Mouse (Mus musculus) bone marrow macrophage, adult 2 months (primary cell): Measurements from ENCODE around the gene S100a14. TPM values are rescaled to one million over a fixed set of nuclear protein-coding genes. Genes with fewer than 3 reads are reported as not detected.
A peak's percentile ranks its signal among the peaks of the same experiment; 100 is the strongest.

Experiments used
- H3K27ac ChIP-seq: 2 replicates; pipeline ENCODE4 v1.5.1; 2012; ENCODE audit warnings: low read depth, low read length; ENCODE audit not compliant: insufficient read depth
- H3K4me1 ChIP-seq: 2 replicates; pipeline ENCODE4 v1.6.1; 2012; ENCODE audit warnings: low read length; ENCODE audit not compliant: control insufficient read depth, insufficient read depth
- H3K4me3 ChIP-seq: 2 replicates; pipeline ENCODE4 v1.5.1; 2012; ENCODE audit warnings: mild to moderate bottlenecking, low read length, moderate library complexity; ENCODE audit not compliant: insufficient read depth
- CTCF ChIP-seq: IDR thresholded peaks from 2 replicates; pipeline ENCODE4 v1.5.1; 2012; ENCODE audit warnings: low read depth, mild to moderate bottlenecking, low read length, moderate library complexity
- POLR2A ChIP-seq: IDR thresholded peaks from 2 replicates; pipeline ENCODE4 v1.6.1; 2012; ENCODE audit warnings: mild to moderate bottlenecking, low read depth, low read length, borderline replicate concordance
- polyA plus RNA-seq: library from polyadenylated mRNA; stranded (reverse); fragments of >200 nt; gene quantifications from 2 replicates; pipeline ENCODE4 v1.2.4, GENCODE M21; 2012; ENCODE audit not compliant: missing spikeins, insufficient read depth, insufficient read length

Gene S100a14
- polyA plus RNA-seq, 1 experiment = 0.40 TPM

GRCm38 (mm10) chr3:90515242-90515641 lies 11.4 kb upstream of the S100a14 start:
- H3K27ac ChIP-seq = no peak overlapping the region
- TF ChIP-seq CTCF (no peak), POLR2A (no peak)
- peak overlapping the region; percentile 71 for H3K4me3 ChIP-seq

DNA sequence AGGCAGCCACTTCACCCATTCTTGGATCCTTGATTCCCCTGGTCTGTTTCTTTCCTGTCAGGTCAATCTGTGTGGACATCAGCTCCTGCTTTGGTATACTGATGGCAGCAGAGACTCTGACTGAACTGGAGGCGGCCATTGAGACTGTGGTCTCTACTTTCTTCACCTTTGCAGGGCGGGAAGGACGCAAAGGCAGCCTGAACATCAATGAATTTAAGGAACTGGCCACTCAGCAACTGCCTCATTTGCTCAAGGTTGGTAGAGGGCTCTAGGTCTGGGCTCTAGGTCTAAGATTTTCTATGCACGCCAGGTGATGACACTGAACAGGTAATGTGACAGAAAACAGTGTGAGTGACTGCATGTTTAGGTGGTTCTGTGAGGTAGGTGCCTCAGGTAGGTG lies 10.9 kb upstream of the S100a14 start:
- H3K4me1 ChIP-seq = peaks cover 46% of the 10 kb centered on the region
- no peak overlapping the region for H3K27ac ChIP-seq
- peak overlapping the region; percentile 71; the same call in 1 of the 2 replicates for H3K4me3 ChIP-seq
- TF ChIP-seq CTCF (no peak), POLR2A (no peak)

More at GRCm38 (mm10) chr3:90515242-90515641, 11.4 kb upstream of the S100a14 start:
- peaks cover 40% of the 10 kb centered on the region for H3K4me1 ChIP-seq

DNA sequence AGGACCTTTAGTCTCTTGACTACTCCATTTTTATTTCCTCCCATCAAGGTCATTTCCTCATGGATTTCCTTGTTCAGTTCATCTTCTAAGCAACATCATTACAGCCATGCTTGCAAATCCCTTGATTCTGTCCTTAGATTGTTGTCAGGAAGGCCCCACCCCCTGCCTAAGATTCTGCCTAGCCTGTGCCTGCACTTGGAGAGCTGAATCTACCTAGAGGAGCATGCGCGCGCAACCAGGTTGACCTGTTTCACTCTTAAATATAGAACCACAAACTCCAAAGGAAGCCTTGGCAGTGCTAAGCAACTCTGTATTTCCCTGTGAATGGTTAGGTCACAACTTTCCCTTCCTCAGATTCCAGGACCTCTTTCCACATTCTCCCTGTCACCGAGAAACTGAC lies 8.9 kb upstream of the S100a14 start:
- Histone ChIP-seq H3K4me3 (no peak overlapping the region), H3K27ac (no peak overlapping the region), H3K4me1 (peaks cover 42% of the 10 kb centered on the region)
- TF ChIP-seq POLR2A (no peak), CTCF (no peak)

DNA sequence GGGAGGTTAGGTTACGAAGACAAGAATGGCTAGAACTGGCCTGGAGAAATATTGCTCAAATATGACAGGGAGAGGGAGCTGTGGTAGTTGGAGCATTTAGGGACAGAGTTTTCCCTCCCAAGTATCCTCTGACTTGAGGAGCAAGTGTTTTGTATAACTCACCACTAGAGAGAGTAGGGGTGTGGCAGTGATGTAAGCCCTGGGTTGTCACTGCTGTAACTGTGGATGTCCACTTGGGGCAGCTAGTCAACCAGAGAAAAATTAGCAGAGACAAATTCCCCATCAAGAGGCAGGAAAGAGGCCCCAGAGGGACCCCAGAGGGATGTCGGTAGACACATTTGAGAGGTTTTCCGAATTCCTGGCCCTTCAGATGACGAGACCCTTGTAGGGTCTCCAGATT lies 1.2 kb upstream of the S100a14 start:
- peak; percentile 36 for TF ChIP-seq CTCF
- TF ChIP-seq POLR2A = no peak
- Histone ChIP-seq H3K4me1 (peaks cover 6% of the 10 kb centered on the region), H3K4me3 (no peak overlapping the region), H3K27ac (no peak overlapping the region)

DNA sequence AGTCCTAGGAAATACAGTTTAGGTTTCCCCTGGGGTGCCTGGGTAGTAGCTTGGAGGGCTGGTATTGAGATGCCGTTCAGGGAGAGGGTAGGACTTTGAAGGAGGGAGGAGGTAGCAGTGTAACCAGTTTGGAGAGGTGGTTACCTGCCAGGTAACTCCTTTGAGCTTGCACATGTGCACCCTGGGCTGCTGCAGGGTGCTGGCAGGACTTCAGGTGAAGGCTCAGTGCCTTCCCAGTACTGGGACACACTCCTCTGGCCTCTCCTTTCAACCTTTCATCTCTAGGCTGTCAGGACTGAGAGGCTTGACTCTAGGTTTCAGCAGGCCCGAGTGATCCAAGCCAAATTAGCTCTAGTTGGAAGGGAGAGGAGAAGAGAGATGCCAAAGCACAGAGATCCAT lies 580 bp upstream of the S100a14 start:
- Histone ChIP-seq H3K27ac (no peak overlapping the region), H3K4me3 (no peak overlapping the region), H3K4me1 (no peaks in the 10 kb centered on the region)
- TF ChIP-seq CTCF = no peak

DNA sequence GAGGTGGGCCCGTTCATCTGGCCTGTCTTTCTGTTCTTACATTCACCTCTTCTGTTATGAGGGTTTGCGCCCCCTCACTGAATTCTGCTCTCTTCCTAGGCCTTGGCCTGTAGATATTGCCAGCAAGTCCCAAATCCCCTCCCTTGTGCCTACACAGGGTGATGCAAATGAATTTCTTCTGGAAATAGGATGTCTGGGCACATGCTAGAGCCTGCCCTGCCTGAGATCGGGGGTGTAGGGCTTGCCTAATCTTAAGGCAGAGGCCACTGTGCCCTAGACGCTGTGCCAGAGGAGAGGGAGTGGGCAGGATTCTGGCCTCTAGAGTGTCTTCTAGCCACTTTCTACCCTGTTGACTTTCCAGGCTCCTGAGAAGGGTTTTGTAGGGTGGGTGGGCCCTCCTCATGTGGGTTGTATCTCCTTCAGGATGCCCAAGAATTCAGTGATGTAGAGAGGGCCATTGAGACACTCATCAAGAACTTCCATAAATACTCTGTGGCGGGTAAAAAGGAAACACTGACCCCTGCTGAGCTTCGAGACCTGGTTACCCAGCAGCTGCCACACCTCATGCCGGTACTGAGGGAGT lies 726 bp downstream of the S100a14 start:
- Histone ChIP-seq H3K27ac (no peak overlapping the region), H3K4me1 (no peaks in the 10 kb centered on the region), H3K4me3 (no peak overlapping the region)
- TF ChIP-seq POLR2A = no peak
- TF ChIP-seq CTCF = no peak

DNA sequence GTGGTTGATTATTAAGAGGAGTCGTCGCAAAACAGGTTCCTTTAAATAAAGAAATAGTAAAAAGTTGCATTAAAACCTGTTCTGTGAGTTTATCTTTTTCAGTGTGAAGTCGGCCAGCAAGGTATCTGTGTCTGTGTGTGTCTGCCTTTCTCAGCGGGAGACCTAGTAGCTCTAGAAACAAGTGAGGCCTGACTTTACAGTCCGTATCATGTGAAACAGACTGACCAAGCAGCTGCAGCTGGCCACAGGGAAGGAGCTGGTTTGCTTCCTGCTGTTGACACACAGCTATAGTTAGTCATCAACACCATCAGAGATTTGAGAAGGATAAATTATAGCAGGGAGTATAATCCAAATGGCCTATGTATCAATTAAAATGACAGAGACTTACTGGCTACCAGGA lies 5.1 kb downstream of the S100a14 start:
- Histone ChIP-seq H3K4me3 (no peak overlapping the region), H3K27ac (no peak overlapping the region), H3K4me1 (no peaks in the 10 kb centered on the region)
- TF ChIP-seq CTCF = no peak
- TF ChIP-seq POLR2A = no peak

- Histone ChIP-seq H3K27ac (no peak overlapping the region), H3K4me3 (no peak overlapping the region), H3K4me1 (no peaks in the 10 kb centered on the region)
- TF ChIP-seq CTCF (no peak), POLR2A (no peak)
Measured at GRCm38 (mm10) chr3:90535446-90535845, 8.8 kb downstream of the S100a14 start.

- no peak within 1 kb of the TSS for H3K27ac ChIP-seq
- H3K4me3 ChIP-seq = no peak within 1 kb of the TSS
- H3K4me1 ChIP-seq = no peaks in the 10 kb centered on the region
- no peak for TF ChIP-seq CTCF
- TF ChIP-seq POLR2A = no peak
Measured at GRCm38 (mm10) chr3:90537141-90537904, 10.7 kb downstream of the S100a14 start, which contains the start of gene S100a16. Gene S100a16, plus strand, starts transcription at chr3:90537254.

DNA sequence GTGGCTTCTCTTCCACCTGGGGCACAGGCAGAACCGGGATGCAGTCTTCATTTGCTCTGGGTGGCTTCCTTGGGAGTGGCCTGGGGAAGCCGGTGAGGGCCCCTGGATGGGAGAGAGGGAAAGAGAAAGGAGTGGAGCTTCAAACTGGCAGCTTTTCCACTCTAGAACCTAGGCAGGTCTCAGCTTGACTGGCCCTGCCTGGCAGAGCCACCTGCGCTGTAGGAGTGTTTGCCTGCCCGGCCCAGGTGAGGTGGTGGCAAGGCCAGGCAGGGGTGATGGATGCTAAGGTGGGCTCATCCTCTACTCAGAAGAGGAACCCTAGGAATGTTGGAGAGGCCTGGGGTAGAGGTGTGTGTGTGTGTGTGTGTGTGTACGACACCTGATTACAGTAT lies 11.2 kb downstream of the S100a14 start:
- no peak for TF ChIP-seq POLR2A
- no peak for TF ChIP-seq CTCF
- H3K4me1 ChIP-seq = no peaks in the 10 kb centered on the region
- no peak overlapping the region for H3K27ac ChIP-seq
- no peak overlapping the region for H3K4me3 ChIP-seq
